ENCODE assay signal across 8 mouse cellular contexts in the genomic region with DNA sequence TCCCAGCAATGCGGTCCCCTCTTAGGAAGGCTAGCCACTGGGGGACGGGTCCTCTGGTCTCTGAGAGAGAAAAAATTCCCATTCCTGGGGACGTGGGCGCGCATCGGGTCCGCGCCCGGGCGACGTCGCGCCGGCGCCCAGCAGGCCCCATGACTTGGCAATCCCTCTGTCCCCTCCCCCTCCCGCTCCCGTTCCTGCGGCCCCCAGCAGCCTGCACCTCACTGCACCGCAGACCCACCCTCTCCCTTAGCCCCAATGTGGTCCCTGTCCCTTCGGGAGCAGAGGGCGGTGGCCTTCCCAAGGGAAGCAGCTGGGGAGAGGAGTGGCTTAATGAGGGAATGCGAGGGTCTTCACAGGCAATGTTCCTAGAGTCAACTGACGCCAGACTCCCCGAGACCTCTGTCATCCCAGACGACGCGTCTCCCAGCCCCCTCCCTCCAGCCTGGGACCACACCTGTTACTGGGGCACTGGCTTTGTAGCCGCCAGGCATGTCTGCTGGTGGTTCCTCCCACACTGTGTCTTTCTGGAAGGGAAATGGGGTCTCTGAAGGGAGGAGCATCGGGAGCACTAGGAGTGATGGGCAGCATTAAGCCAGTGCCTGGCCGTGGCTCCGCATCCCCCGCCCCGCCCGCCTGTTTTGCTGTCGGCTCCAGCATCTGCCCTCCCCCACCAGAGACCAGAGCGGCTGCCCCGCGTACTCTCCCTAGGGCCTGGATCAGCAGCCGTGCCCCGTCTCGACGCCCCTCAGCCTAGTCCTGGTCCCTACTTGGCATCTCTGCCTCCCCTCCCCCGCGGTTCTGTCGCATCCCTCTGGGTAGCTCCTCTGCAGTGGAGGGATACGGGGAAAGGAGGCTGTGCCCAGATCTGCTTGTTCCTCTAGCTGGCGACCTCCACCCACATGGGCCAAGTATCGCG. TPM values are rescaled to one million over a fixed set of nuclear protein-coding genes. Genes with fewer than 3 reads are reported as not detected.
DNase-seq lines count a peak whose midpoint lies in the region; ATAC-seq lines count a peak whose summit lies in the region.

No protein-coding gene starts in this region.

- peak; percentile 4 to 25 for DNase-seq in heart, adult 18-20 months
- no peak for DNase-seq in heart, postnatal 25 days (ENCODE audit: low spot score)
- no peak for DNase-seq in liver, embryonic 13.5 days
- peak; percentile 60 to 69 for DNase-seq in right cerebral cortex, postnatal 36 days (ENCODE audit: low spot score in 2 of 2)
- no peak for DNase-seq in spleen, adult 18-20 months

- peak; percentile 33 for ATAC-seq in cerebellum, adult (ENCODE audit: insufficient number of reproducible peaks, low FRiP score, low TSS enrichment)
- peak; percentile 75 for ATAC-seq in forebrain, embryonic 15.5 days (replicated peaks)
- peak; percentile 61 for ATAC-seq in intestine, embryonic 15.5 days
- no peak for ATAC-seq in liver, embryonic 13.5 days (ENCODE audit: low read depth)

- H3K36me3 ChIP-seq in forebrain, embryonic 15.5 days, result no peaks in the 10 kb centered on the region
- no peaks in the 10 kb centered on the region for H3K36me3 ChIP-seq in intestine, embryonic 15.5 days
- H3K36me3 ChIP-seq in liver, embryonic 13.5 days, result no peaks in the 10 kb centered on the region

- no peaks in the 10 kb centered on the region for H3K9me3 ChIP-seq in forebrain, embryonic 15.5 days
- no peaks in the 10 kb centered on the region for H3K9me3 ChIP-seq in intestine, embryonic 15.5 days
- no peaks in the 10 kb centered on the region for H3K9me3 ChIP-seq in liver, embryonic 13.5 days (replicated peaks)

- H3K4me2 ChIP-seq in forebrain, embryonic 15.5 days (replicated peaks), result peak overlapping the region; percentile 97
- peak overlapping the region; percentile 86 for H3K4me2 ChIP-seq in intestine, embryonic 15.5 days (replicated peaks)
- peak overlapping the region; percentile 55 for H3K4me2 ChIP-seq in liver, embryonic 13.5 days

- peak overlapping the region; percentile 87 for H3K9ac ChIP-seq in forebrain, embryonic 15.5 days (replicated peaks)
- peak overlapping the region; percentile 24 for H3K9ac ChIP-seq in intestine, embryonic 15.5 days
- H3K9ac ChIP-seq in liver, embryonic 13.5 days, result no peak overlapping the region

- intact Hi-C loops in heart, postnatal 25 days (cut with DNase I), result no loop called here

- peaks cover 42% of the 10 kb centered on the region for H3K4me1 ChIP-seq in forebrain, embryonic 15.5 days
- H3K4me1 ChIP-seq in intestine, embryonic 15.5 days (replicated peaks), result peaks cover 16% of the 10 kb centered on the region
- no peaks in the 10 kb centered on the region for H3K4me1 ChIP-seq in liver, embryonic 13.5 days (replicated peaks)

- H3K4me3 ChIP-seq in forebrain, embryonic 15.5 days, result peak overlapping the region; percentile 91
- peak overlapping the region; percentile 46 for H3K4me3 ChIP-seq in intestine, embryonic 15.5 days (replicated peaks)
- peak overlapping the region; percentile 36 for H3K4me3 ChIP-seq in liver, embryonic 13.5 days (replicated peaks)

- under 1% methylated on average over 49 of the region's 49 CpGs for WGBS in forebrain, embryonic 15.5 days
- WGBS in intestine, embryonic 15.5 days, result 2% methylated on average over 49 of the region's 49 CpGs
- 3% methylated on average over 47 of the region's 49 CpGs for WGBS in liver, embryonic 13.5 days (ENCODE audit: insufficient replicate concordance)

- H3K27ac ChIP-seq in forebrain, embryonic 15.5 days (replicated peaks), result peak overlapping the region; percentile 94
- no peak overlapping the region for H3K27ac ChIP-seq in intestine, embryonic 15.5 days
- H3K27ac ChIP-seq in liver, embryonic 13.5 days, result no peak overlapping the region

- H3K27me3 ChIP-seq in forebrain, embryonic 15.5 days, result no peaks in the 10 kb centered on the region
- H3K27me3 ChIP-seq in intestine, embryonic 15.5 days (replicated peaks), result peaks cover 41% of the 10 kb centered on the region
- H3K27me3 ChIP-seq in liver, embryonic 13.5 days, result peaks cover 62% of the 10 kb centered on the region

RNA-seq across cellular contexts. Expression of a gene that starts 0.9 kb away (rescaled TPM):
- 1 to 10 TPM; 1.2 to 1.8 TPM for total RNA-seq in heart, adult 18-20 months (2021)
- 1 to 10 TPM in 1 of 2 experiments, under 1 TPM in 1; 0.94 to 1.6 TPM for total RNA-seq in heart, postnatal 25 days (2021)
- polyA plus RNA-seq in forebrain, embryonic 15.5 days (2015; fragmentation: Nextera tagmentation; extraction: Ambion mirVana), result 336 and 351 TPM in 2 replicates
- polyA plus RNA-seq in intestine, embryonic 15.5 days (2015; fragmentation: Nextera tagmentation; extraction: Ambion mirVana), result 18.3 and 21.4 TPM in 2 replicates
- 0.35 and 0.61 TPM in 2 replicates for polyA plus RNA-seq in liver, embryonic 13.5 days (2015; fragmentation: Nextera tagmentation; extraction: Ambion mirVana)

RNA-seq across cellular contexts. Expression of a gene that starts 34.2 kb away (rescaled TPM):
- not detected for total RNA-seq in heart, adult 18-20 months (2021)
- not detected for total RNA-seq in heart, postnatal 25 days (2021)
- polyA plus RNA-seq in forebrain, embryonic 15.5 days (2015; fragmentation: Nextera tagmentation; extraction: Ambion mirVana), result not detected in 2 replicates
- polyA plus RNA-seq in intestine, embryonic 15.5 days (2015; fragmentation: Nextera tagmentation; extraction: Ambion mirVana), result 0.59 and 0.62 TPM in 2 replicates
- 4.3 and 4.7 TPM in 2 replicates for polyA plus RNA-seq in liver, embryonic 13.5 days (2015; fragmentation: Nextera tagmentation; extraction: Ambion mirVana)

RNA-seq across cellular contexts. Expression of a gene that starts 59.9 kb away (rescaled TPM):
- under 1 TPM in 1 of 2 experiments, not detected in 1; 0.28 TPM for total RNA-seq in heart, adult 18-20 months (2021)
- total RNA-seq in heart, postnatal 25 days (2021), result not detected
- polyA plus RNA-seq in forebrain, embryonic 15.5 days (2015; fragmentation: Nextera tagmentation; extraction: Ambion mirVana), result 0.17 and 0.20 TPM in 2 replicates
- 8.7 and 10.4 TPM in 2 replicates for polyA plus RNA-seq in intestine, embryonic 15.5 days (2015; fragmentation: Nextera tagmentation; extraction: Ambion mirVana)
- polyA plus RNA-seq in liver, embryonic 13.5 days (2015; fragmentation: Nextera tagmentation; extraction: Ambion mirVana), result 0.09 and 0.10 TPM in 2 replicates

Comparison
In these comparisons a context has a peak if more than half of its experiments do, and no peak if none do; other contexts are left out.
1. DNase-seq: peak in heart, adult 18-20 months (2 of 2) and right cerebral cortex, postnatal 36 days (2 of 2); none in heart, postnatal 25 days (single experiment), liver, embryonic 13.5 days (single experiment) and spleen, adult 18-20 months (0 of 2).
2. H3K4me3 ChIP-seq: peak in every context shown above with its lines; median percentile 91 in forebrain, embryonic 15.5 days; 46 in intestine, embryonic 15.5 days; 36 in liver, embryonic 13.5 days.
3. RNA of a gene that starts 0.9 kb away (polyA plus RNA-seq): 336 to 351 TPM in forebrain, embryonic 15.5 days; 18.3 to 21.4 TPM in intestine, embryonic 15.5 days and 0.35 to 0.61 TPM in liver, embryonic 13.5 days; every median in the first group is over 10 times any median in the second.
4. Peak in every context shown above with its lines, with median percentiles within 50 percentile points of each other: H3K4me2 ChIP-seq.